Mouse (Mus musculus) forebrain, embryonic 11.5 days (tissue): ENCODE results near the gene Zfp987. TPM values are rescaled to one million over a fixed set of nuclear protein-coding genes. Genes with fewer than 3 reads are reported as not detected.
"Not testable (repeated sequence)": the region's sequence is repeated elsewhere in the genome, so short reads cannot be mapped to it uniquely, and the experiment has no call there.

ENCODE experiments used
- ATAC-seq: fragments of 200-750 bp; cut with Nextera tagmentation; replicated peaks from 2 replicates; pipeline ENCODE4 v1.8.0; 2017; ENCODE audit warnings: moderate TSS enrichment; ENCODE audit not compliant: low FRiP score
- DNase-seq: peaks from one replicate; pipeline ENCODE4 v3.0.0-alpha.2; 2017; ENCODE audit warnings: low spot score
- H3K27ac ChIP-seq: fragments of 300-500 bp; sonication (generic); 2 replicates; pipeline ENCODE4 v1.5.1; 2014; ENCODE audit warnings: low read depth, low read length
- H3K27me3 ChIP-seq: fragments of 300-500 bp; sonication (generic); 2 replicates; pipeline ENCODE4 v1.6.1; 2014; ENCODE audit warnings: mild to moderate bottlenecking, low read length, mixed read lengths; ENCODE audit not compliant: control insufficient read depth, insufficient read depth
- H3K36me3 ChIP-seq: fragments of 300-500 bp; sonication (generic); 2 replicates; pipeline ENCODE4 v1.6.1; 2014; ENCODE audit warnings: mild to moderate bottlenecking, low read length, moderate library complexity, mixed read lengths; ENCODE audit not compliant: control insufficient read depth, insufficient read depth
- H3K4me1 ChIP-seq: fragments of 300-500 bp; sonication (generic); replicated peaks from 2 replicates; pipeline ENCODE4 v1.6.1; 2014; ENCODE audit warnings: low read length, mixed read lengths; ENCODE audit not compliant: control insufficient read depth, insufficient read depth
- H3K4me2 ChIP-seq: fragments of 300-500 bp; sonication (generic); 2 replicates; pipeline ENCODE4 v1.6.1; 2014; ENCODE audit warnings: low read depth, mild to moderate bottlenecking, low read length, moderate library complexity, mixed read lengths; ENCODE audit not compliant: severe bottlenecking
- H3K4me3 ChIP-seq: fragments of 300-500 bp; sonication (generic); 2 replicates; pipeline ENCODE4 v1.5.1; 2014; ENCODE audit warnings: low read depth, low read length
- H3K9ac ChIP-seq: fragments of 300-500 bp; sonication (generic); 2 replicates; pipeline ENCODE4 v1.6.1; 2014; ENCODE audit warnings: low read length
- H3K9me3 ChIP-seq: fragments of 300-500 bp; sonication (generic); 2 replicates; pipeline ENCODE4 v1.6.1; 2016; ENCODE audit warnings: low read length, mixed read lengths; ENCODE audit not compliant: control insufficient read depth
- WGBS: fragments of 180-500 bp; shearing (Covaris S2); extraction: QIAGEN DNeasy Blood & Tissue Kit; methylation state at CpG from one replicate; pipeline ENCODE4 v1.1.7; 2014; 5-methylcytosine and 5-hydroxymethylcytosine counted together
- polyA plus RNA-seq: library from polyadenylated mRNA; unstranded; fragments of >200 nt; fragmentation: Nextera tagmentation; extraction: Ambion mirVana; gene quantifications from 2 replicates; pipeline ENCODE4 v1.2.1, GENCODE M21; 2014

Gene Zfp987
- polyA plus RNA-seq, 1 experiment from 2014 or later = not detected

DNA sequence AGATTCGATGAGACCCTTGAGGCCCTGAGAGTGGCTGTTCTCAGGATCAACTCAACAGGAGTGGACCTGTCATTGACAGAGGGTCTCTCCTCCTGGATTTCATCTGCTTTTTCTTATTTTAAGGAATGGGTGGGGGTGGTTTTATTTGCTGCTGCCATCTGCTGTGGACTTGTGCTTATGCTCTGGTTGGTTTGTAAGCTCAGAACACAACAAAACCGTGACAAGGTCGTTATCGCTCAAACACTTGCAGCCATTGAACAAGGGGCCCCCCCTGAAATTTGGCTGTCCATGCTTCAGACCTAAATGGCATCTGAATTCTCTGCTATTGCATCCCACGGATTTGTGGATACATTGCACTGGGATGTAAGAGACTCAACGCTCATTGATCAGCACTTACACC, 34.1 kb upstream of the Zfp987 start:
- H3K4me2 ChIP-seq, H3K4me1 ChIP-seq, H3K9ac ChIP-seq, H3K27me3 ChIP-seq, ATAC-seq, H3K27ac ChIP-seq, H3K36me3 ChIP-seq, H3K4me3 ChIP-seq: not testable (repeated sequence)
- WGBS = 83% methylated on average over 6 of the region's 6 CpGs
- DNase-seq = peak; percentile 26
- H3K9me3 ChIP-seq = peaks cover 12% of the 10 kb centered on the region; the same call in 1 of the 2 replicates

GRCm38 (mm10) chr4:146063621-146064020, 33.5 kb upstream of the Zfp987 start:
- H3K27me3 ChIP-seq, ATAC-seq, H3K36me3 ChIP-seq, H3K4me1 ChIP-seq, DNase-seq, H3K4me3 ChIP-seq, H3K4me2 ChIP-seq, H3K27ac ChIP-seq, H3K9ac ChIP-seq: not testable (repeated sequence)
- WGBS = 92% methylated on average over 15 of the region's 15 CpGs
- H3K9me3 ChIP-seq = peaks cover 12% of the 10 kb centered on the region; the same call in 1 of the 2 replicates

GRCm38 (mm10) chr4:146064807-146065206, 32.3 kb upstream of the Zfp987 start:
- not testable (repeated sequence) for H3K27me3 ChIP-seq, H3K36me3 ChIP-seq, H3K9ac ChIP-seq, ATAC-seq, H3K4me2 ChIP-seq, H3K4me1 ChIP-seq, H3K9me3 ChIP-seq, H3K4me3 ChIP-seq, H3K27ac ChIP-seq
- 83% methylated on average over 4 of the region's 5 CpGs for WGBS
- peak; percentile 9 for DNase-seq

- not testable (repeated sequence) for H3K9ac ChIP-seq, H3K4me2 ChIP-seq, H3K27me3 ChIP-seq, H3K36me3 ChIP-seq, H3K4me3 ChIP-seq, H3K27ac ChIP-seq, H3K9me3 ChIP-seq, H3K4me1 ChIP-seq
- WGBS = 39% methylated on average over 37 of the region's 45 CpGs
- ATAC-seq = peak; percentile 60; the same call in 1 of the 2 replicates
- peak; percentile 51 for DNase-seq
Observed at GRCm38 (mm10) chr4:146066932-146067580, 30.0 kb upstream of the Zfp987 start.

DNA sequence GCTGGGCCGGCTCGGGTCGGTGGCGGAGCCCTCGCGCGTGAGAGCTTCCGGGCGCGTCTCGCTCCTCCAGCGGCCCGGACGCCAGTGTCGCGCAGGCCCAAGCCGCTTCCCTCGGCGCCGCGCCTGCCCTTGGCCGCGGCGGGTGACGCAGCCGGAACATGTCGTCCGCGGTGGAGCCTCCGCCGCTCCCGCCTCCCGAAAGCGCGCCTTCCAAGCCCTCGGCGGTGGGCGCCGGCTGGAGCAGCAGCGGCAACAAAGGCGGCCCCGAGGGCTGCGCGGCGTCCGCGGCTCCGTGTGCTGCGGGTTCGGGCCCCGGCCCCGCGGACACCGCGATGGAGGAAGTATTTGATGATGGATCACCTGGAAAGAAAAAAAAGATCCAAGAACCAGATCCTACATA, 29.5 kb upstream of the Zfp987 start:
- not testable (repeated sequence) for H3K27ac ChIP-seq, H3K9me3 ChIP-seq, H3K4me1 ChIP-seq, H3K9ac ChIP-seq, H3K27me3 ChIP-seq, H3K4me3 ChIP-seq, H3K36me3 ChIP-seq, ATAC-seq
- DNase-seq = peak; percentile 50
- 0 out of 2 replicates have a peak overlapping the region, but pooled peaks have one; percentile 21 for H3K4me2 ChIP-seq
- WGBS = 24% methylated on average over 55 of the region's 55 CpGs

DNA sequence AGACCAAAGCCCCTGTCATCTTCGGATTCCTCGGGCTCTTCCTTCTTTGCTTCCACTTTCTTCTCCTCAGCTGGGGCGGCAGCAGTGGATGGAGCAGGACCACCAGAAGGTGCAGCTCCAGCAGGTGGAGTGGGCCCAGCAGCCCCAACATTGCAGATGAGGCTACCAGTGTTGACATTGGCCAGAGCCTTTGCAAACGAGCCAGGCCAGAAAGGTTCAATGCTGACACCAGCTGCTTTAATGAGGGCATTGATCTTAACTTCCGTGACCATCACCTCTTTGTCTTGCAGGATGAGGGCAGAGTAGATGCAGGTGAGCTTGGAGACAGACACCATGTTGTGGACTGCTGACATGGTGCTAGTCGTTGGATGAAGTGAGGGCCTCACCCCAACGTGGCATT, 23.8 kb upstream of the Zfp987 start:
- H3K9ac ChIP-seq, DNase-seq, H3K4me1 ChIP-seq, H3K4me2 ChIP-seq, H3K27me3 ChIP-seq, H3K9me3 ChIP-seq, H3K4me3 ChIP-seq, H3K27ac ChIP-seq, ATAC-seq, H3K36me3 ChIP-seq: not testable (repeated sequence)
- 84% methylated on average over 5 of the region's 7 CpGs for WGBS

DNA sequence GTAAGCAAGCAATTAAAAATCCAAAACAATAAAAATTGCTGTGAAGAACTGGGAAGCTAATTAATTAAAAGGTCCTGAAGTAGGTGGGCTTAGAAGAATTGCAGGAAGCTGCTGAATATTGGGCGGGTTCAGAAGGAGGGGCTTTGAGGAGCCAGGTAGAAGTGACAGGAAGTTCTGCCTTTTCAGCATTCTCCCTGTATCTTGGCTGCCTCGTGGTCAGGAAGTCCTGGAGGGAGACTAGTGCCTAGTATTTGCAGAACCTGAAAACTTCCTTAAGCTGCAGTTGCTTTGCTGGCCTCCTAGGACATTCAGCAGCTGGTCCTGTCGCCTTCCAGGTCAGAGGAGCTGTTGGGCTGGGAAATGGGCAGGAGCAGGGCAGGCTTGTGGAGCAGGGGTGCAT, 4.3 kb downstream of the Zfp987 start:
- not testable (repeated sequence) for H3K4me2 ChIP-seq, H3K36me3 ChIP-seq, H3K9ac ChIP-seq, DNase-seq, H3K27me3 ChIP-seq, H3K9me3 ChIP-seq, ATAC-seq, H3K4me3 ChIP-seq, H3K4me1 ChIP-seq, H3K27ac ChIP-seq
- WGBS = 47% methylated on average over 3 of the region's 3 CpGs

DNA sequence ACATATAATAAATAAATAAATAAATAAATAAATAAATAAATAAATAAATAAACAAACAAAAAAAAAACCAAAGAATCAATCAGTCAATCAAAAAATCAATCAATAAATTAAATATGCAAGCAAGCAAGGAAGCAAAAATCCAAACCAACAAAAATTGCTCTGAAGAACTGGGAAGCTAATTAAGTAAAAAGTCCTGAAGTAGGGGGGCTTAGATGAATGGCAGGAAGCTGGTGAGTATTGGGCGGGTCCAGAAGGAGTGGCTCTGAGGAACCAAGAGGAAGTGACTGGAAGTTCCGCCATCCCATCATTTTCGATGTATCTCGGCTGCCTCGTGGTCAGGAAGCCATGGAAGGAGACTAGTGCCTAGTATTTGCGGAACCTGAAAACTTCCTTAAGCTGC, 59.4 kb downstream of the Zfp987 start, which contains the start of gene Zfp600:
Gene Zfp600 (plus strand): TSS at position 301 of the 400 bp plus-strand sequence.
- WGBS = no CpG with 5 or more reads among the region's 6 CpGs
- H3K4me3 ChIP-seq, H3K27me3 ChIP-seq, H3K27ac ChIP-seq, ATAC-seq, H3K36me3 ChIP-seq, H3K9me3 ChIP-seq, H3K4me2 ChIP-seq, DNase-seq, H3K4me1 ChIP-seq, H3K9ac ChIP-seq: not testable (repeated sequence)

- H3K27ac ChIP-seq, ATAC-seq, H3K4me1 ChIP-seq, DNase-seq, H3K36me3 ChIP-seq, H3K4me3 ChIP-seq, H3K9ac ChIP-seq, H3K9me3 ChIP-seq, H3K27me3 ChIP-seq, H3K4me2 ChIP-seq: not testable (repeated sequence)
- 86% methylated on average over 2 of the region's 4 CpGs for WGBS
Observed at GRCm38 (mm10) chr4:146162893-146163292, 65.8 kb downstream of the Zfp987 start.
